34 mouse cellular contexts compared by ENCODE assay signal in the genomic region with DNA sequence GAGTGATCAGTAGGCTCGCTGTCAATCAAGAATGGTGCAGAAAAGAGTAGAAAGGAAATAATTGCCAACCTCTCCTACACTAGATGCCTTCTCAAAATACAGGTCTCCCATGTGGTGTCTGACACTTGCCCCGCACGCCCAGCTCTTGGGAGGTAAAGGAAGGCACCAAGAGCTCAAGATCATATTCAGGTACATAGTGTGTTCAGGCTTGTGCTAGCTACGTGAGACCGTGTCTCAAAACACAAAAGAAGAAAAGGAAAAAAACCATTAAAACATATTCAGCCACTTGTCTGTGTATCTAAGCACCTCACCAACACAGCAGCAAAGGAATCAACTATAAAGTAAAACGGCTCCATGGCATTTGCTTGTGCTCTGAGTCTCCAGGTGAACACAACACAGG.
"Had no signal": no experiment of that assay in that cellular context is flagged by ENCODE, and none has a peak within 500 bp of the region (broad histone marks: within the 10 kb centered on the region; RNA-seq: fewer than 3 reads in every experiment).

No protein-coding gene starts in this region.

- H3K4me2 ChIP-seq: heart, embryonic 12.5 days; heart, embryonic 13.5 days; heart, embryonic 15.5 days; hindbrain, embryonic 12.5 days; hindbrain, embryonic 13.5 days; hindbrain, embryonic 14.5 days; hindbrain, embryonic 15.5 days; intestine, embryonic 15.5 days; kidney, embryonic 15.5 days had no signal

- ATAC-seq: hindbrain, embryonic 16.5 days; inflammation-experienced regulatory T-cells, adult 6 months; intestine, embryonic 15.5 days; intestine, embryonic 16.5 days; intestine, postnatal 0 days had no signal

- DNase-seq: heart, postnatal 10 days; heart, postnatal 14 days; heart, postnatal 36 days; heart, postnatal 4 days; kidney, adult 11 months; kidney, adult 18-20 months; kidney, adult 2 months; kidney, adult 8-10 months; kidney, adult 9 months; kidney, postnatal 10 days; kidney, postnatal 14 days; kidney, postnatal 25 days; kidney, postnatal 36 days; kidney, postnatal 4 days; layer of hippocampus, adult 9-11 months; layer of hippocampus, postnatal 36 days had no signal

- H3K27ac ChIP-seq: heart, embryonic 10.5 days; heart, embryonic 13.5 days; heart, embryonic 15.5 days; hindbrain, embryonic 10.5 days; hindbrain, embryonic 12.5 days; hindbrain, embryonic 13.5 days; hindbrain, embryonic 14.5 days; hindbrain, embryonic 15.5 days; hindbrain, postnatal 0 days; intestine, embryonic 15.5 days; kidney, embryonic 15.5 days; kidney, postnatal 0 days; left cerebral cortex, adult 2 months had no signal

- H3K9ac ChIP-seq: heart, embryonic 12.5 days; heart, embryonic 13.5 days; heart, embryonic 15.5 days; hindbrain, embryonic 12.5 days; hindbrain, embryonic 13.5 days; hindbrain, embryonic 14.5 days; hindbrain, embryonic 15.5 days; intestine, embryonic 15.5 days; kidney, embryonic 15.5 days had no signal

- H3K9me3 ChIP-seq: heart, embryonic 10.5 days; heart, embryonic 12.5 days; heart, embryonic 13.5 days; heart, embryonic 15.5 days; hindbrain, embryonic 10.5 days; hindbrain, embryonic 12.5 days; hindbrain, embryonic 13.5 days; hindbrain, embryonic 15.5 days; intestine, embryonic 15.5 days; kidney, embryonic 15.5 days had no signal

- H3K27me3 ChIP-seq: heart, embryonic 12.5 days; heart, embryonic 13.5 days; heart, embryonic 15.5 days; hindbrain, embryonic 12.5 days; hindbrain, embryonic 13.5 days; hindbrain, embryonic 15.5 days; intestine, embryonic 15.5 days; kidney, embryonic 15.5 days had no signal

- H3K4me1 ChIP-seq: heart, embryonic 10.5 days; heart, embryonic 12.5 days; hindbrain, embryonic 10.5 days; hindbrain, embryonic 12.5 days; hindbrain, embryonic 13.5 days; hindbrain, embryonic 15.5 days; intestine, embryonic 15.5 days; kidney, embryonic 15.5 days had no signal

- H3K4me3 ChIP-seq: heart, embryonic 10.5 days; heart, embryonic 12.5 days; heart, embryonic 13.5 days; heart, embryonic 15.5 days; hindbrain, embryonic 10.5 days; hindbrain, embryonic 12.5 days; hindbrain, embryonic 13.5 days; hindbrain, embryonic 15.5 days; intestine, embryonic 15.5 days; kidney, embryonic 15.5 days; left cerebral cortex, adult 2 months had no signal

- H3K36me3 ChIP-seq: heart, embryonic 15.5 days; hindbrain, embryonic 15.5 days; intestine, embryonic 15.5 days had no signal
